Mouse (Mus musculus): ENCODE results near the gene Insrr.

DNA sequence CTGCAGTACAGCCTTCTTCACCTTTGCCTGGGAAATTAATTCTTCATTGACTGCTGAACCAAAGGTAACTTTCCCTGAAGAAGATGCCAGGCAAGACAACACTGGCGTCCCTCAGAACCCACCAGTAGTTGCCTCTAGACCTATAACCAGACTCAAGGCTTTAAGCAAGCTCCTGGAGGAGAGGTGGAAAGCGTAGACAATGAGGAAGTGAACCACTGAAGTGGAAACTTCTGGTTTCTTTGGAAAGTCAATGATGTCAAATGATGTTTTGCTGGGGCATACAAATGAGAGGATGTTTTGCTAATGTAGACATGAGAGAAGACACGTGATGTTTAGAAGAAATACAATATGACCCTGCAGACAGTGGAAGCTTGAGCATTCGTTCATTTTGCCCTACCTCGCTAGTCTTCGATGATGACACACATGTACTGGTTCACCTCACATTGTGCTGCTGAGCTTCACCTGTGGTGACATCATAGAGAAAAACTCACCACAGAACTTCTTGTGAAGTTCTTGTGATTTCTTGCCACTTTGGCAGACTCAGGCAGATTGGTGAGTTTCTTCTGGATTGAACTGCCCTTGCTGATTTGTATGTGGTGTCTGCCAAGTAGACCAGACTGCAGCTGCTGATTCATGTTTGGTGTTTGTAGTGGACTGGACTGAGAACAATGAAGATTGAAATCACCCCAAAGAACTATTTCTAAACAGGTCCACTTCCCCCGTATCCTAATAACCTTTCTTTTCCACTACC lies 35.5 kb downstream of the Insrr start:
- TF ChIP-seq POLR2A (IDR thresholded peaks at IDR 0.05; ENCODE audit: control insufficient read depth, extremely low read depth, insufficient read depth, low read length, poor library complexity) (no peak), CTCF (IDR thresholded peaks at IDR 0.05; ENCODE audit: borderline replicate concordance, control insufficient read depth, extremely low read depth, insufficient read depth, low read length, poor library complexity) (no peak)
